Mouse (Mus musculus) CH12.LX (cell line): ENCODE measurements at regions not wholly inside any gene's neighbourhood (a gene's known extent, or its start where the extent isn't known, plus 50 kb on each side); places are given as distances from the start of the nearest gene placed in this dataset.

ENCODE experiments used
- BHLHE40 ChIP-seq: IDR thresholded peaks from 2 replicates; pipeline ENCODE4 v1.6.1; 2011; ENCODE audit warnings: mild to moderate bottlenecking, low read depth, low read length, improper control_type of control experiment
- CHD2 ChIP-seq: IDR thresholded peaks from 2 replicates; pipeline ENCODE4 v1.6.1; 2011; ENCODE audit warnings: low read length, improper control_type of control experiment
- CTCF ChIP-seq, 2 experiments: IDR thresholded peaks in 1 of 2; conservative IDR thresholded peaks in 1 of 2; 2 replicates each; pipeline ENCODE4 v1.5.1; 2011 to 2012; ENCODE audit warnings: low read depth in 2 of 2, low read length in 2 of 2, improper control_type of control experiment in 1 of 2, inconsistent platforms in 1 of 2, mild to moderate bottlenecking in 1 of 2, moderate library complexity in 1 of 2
- EP300 ChIP-seq: IDR thresholded peaks from 2 replicates; pipeline ENCODE4 v1.6.1; 2011; ENCODE audit warnings: low read length, improper control_type of control experiment
- GABPA ChIP-seq: IDR thresholded peaks from 2 replicates; pipeline ENCODE4 v1.6.1; 2012; ENCODE audit warnings: low read depth, low read length, improper control_type of control experiment, inconsistent platforms; ENCODE audit not compliant: insufficient replicate concordance
- MAFK ChIP-seq: IDR thresholded peaks from 2 replicates; pipeline ENCODE4 v1.6.1; 2011; ENCODE audit warnings: low read length, improper control_type of control experiment; ENCODE audit not compliant: insufficient replicate concordance
- NRF1 ChIP-seq: IDR thresholded peaks from 2 replicates; pipeline ENCODE4 v1.6.1; 2014; ENCODE audit warnings: low read depth, mild to moderate bottlenecking, inconsistent platforms, low read length, improper control_type of control experiment, moderate library complexity
- POLR2A ChIP-seq: IDR thresholded peaks from 2 replicates; pipeline ENCODE4 v1.6.1; 2011; ENCODE audit warnings: low read depth, mild to moderate bottlenecking, improper control_type of control experiment, low read length
- RAD21 ChIP-seq: IDR thresholded peaks from 2 replicates; pipeline ENCODE4 v1.6.1; 2011; ENCODE audit warnings: low read depth, mild to moderate bottlenecking, low read length, improper control_type of control experiment, moderate library complexity
- SIN3A ChIP-seq: IDR thresholded peaks from 2 replicates; pipeline ENCODE4 v1.6.1; 2012; ENCODE audit warnings: low read length, improper control_type of control experiment, inconsistent platforms
- TCF12 ChIP-seq: IDR thresholded peaks from 2 replicates; pipeline ENCODE4 v1.6.1; 2014; ENCODE audit warnings: low read depth, mild to moderate bottlenecking, inconsistent platforms, low read length, improper control_type of control experiment
- USF1 ChIP-seq: IDR thresholded peaks from 2 replicates; pipeline ENCODE4 v1.6.1; 2014; ENCODE audit warnings: low read depth, mild to moderate bottlenecking, inconsistent platforms, low read length, improper control_type of control experiment
- ZKSCAN1 ChIP-seq: IDR thresholded peaks from 2 replicates; pipeline ENCODE4 v1.6.1; 2012; ENCODE audit warnings: low read depth, inconsistent platforms, low read length, improper control_type of control experiment, borderline replicate concordance

DNA sequence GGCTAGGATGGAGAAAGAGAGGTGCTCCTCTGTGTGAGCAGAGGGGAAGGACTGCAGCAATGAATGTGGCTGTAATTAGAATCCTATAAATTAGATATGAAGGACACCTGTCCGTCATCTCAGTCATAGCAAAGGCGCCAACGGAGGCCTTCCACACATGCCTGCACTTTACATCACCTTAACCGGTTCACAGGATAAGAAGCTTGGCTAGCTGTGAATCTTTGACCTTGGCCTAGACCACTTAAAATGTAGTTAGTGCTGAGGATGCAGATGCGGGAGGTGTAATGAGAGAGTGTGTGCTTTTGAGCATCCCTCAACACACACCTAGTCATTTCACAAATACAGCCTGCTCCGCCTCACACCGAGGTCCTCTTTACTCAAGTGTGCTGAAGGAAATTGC lies 228.6 kb downstream of the Irs2 start:
- TF ChIP-seq CTCF (conservative IDR thresholded peaks at IDR 0.05 in 1 of 2, IDR thresholded peaks at IDR 0.05 in 1 of 2; ENCODE audit: low read depth in 2 of 2, low read length in 2 of 2) = no peak
- no peak for TF ChIP-seq EP300
- no peak for TF ChIP-seq CHD2
- no peak for TF ChIP-seq POLR2A
- TF ChIP-seq SIN3A = no peak
- no peak for TF ChIP-seq MAFK
- TF ChIP-seq BHLHE40 = no peak
- TF ChIP-seq NRF1 = no peak
- TF ChIP-seq ZKSCAN1 = no peak
- no peak for TF ChIP-seq RAD21
- TF ChIP-seq USF1 = no peak
- no peak for TF ChIP-seq GABPA
- TF ChIP-seq TCF12 = no peak
